Mouse (Mus musculus): ENCODE measurements around the gene Usp39. TPM values are rescaled to one million over a fixed set of nuclear protein-coding genes. Genes with fewer than 3 reads are reported as not detected.

The Usp39 gene
- polyA plus RNA-seq (2014; fragmentation: Nextera tagmentation; extraction: Ambion mirVana) = 109 and 113 TPM in 2 replicates

GRCm38 (mm10) chr6:72345074-72345567 lies at the start of gene Usp39:
Gene Usp39, minus strand, starts transcription at chr6:72345184.
- H3K36me3 ChIP-seq (ENCODE audit: control insufficient read depth, insufficient read depth, low read length) = peaks cover 6% of the 10 kb centered on the region; the same call in 1 of the 2 replicates
- peaks cover 4% of the 10 kb centered on the region; the same call in 1 of the 2 replicates for H3K4me1 ChIP-seq (replicated peaks; ENCODE audit: control insufficient read depth, insufficient read depth, low read length)
- peak within 1 kb of the TSS; percentile 89 for H3K4me2 ChIP-seq (ENCODE audit: low read depth, low read length, severe bottlenecking)
- peak within 1 kb of the TSS; percentile 42; the same call in 1 of the 2 replicates for H3K27ac ChIP-seq (ENCODE audit: low read depth, low read length)
- no peaks in the 10 kb centered on the region for H3K27me3 ChIP-seq (ENCODE audit: control insufficient read depth, insufficient read depth, low read length)
- H3K9me3 ChIP-seq (ENCODE audit: control insufficient read depth, low read length) = no peaks in the 10 kb centered on the region
- H3K4me3 ChIP-seq (ENCODE audit: low read depth, low read length) = peak within 1 kb of the TSS; percentile 83
- ATAC-seq (replicated peaks; ENCODE audit: low FRiP score) (peak; percentile 76), DNase-seq (ENCODE audit: low spot score) (peak; percentile 93)
- peak within 1 kb of the TSS; percentile 89 for H3K9ac ChIP-seq (ENCODE audit: low read length)
- 1% methylated on average over 30 of the region's 30 CpGs for WGBS

DNA sequence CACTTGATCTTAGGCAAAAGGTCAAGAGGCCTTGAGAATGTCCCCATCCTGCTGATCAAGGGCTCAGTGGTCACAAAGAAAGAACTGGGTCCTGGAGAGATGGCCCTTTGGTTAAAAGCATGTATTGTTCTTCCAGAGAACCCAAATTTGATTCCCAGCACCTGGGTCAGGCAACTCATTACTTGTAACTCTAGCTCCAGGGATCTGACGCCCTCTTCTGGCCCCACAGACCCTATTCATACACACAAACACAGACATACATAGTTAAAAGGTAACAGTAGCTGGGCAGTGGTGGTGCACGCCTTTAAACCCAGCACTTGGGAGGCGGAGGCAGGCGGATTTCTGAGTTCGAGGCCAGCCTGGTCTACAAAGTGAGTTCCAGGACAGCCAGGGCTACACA lies 47.4 kb upstream of the Usp39 start:
- DNase-seq (ENCODE audit: low spot score) (no peak), ATAC-seq (replicated peaks; ENCODE audit: low FRiP score) (no peak)
- Histone ChIP-seq H3K9ac (ENCODE audit: low read length) (no peak overlapping the region), H3K27me3 (ENCODE audit: control insufficient read depth, insufficient read depth, low read length) (no peaks in the 10 kb centered on the region), H3K4me2 (ENCODE audit: low read depth, low read length, severe bottlenecking) (no peak overlapping the region), H3K27ac (ENCODE audit: low read depth, low read length) (no peak overlapping the region), H3K4me3 (ENCODE audit: low read depth, low read length) (no peak overlapping the region), H3K36me3 (ENCODE audit: control insufficient read depth, insufficient read depth, low read length) (no peaks in the 10 kb centered on the region), H3K4me1 (replicated peaks; ENCODE audit: control insufficient read depth, insufficient read depth, low read length) (peaks cover 6% of the 10 kb centered on the region), H3K9me3 (ENCODE audit: control insufficient read depth, low read length) (no peaks in the 10 kb centered on the region)
- 87% methylated on average over 5 of the region's 5 CpGs for WGBS

DNA sequence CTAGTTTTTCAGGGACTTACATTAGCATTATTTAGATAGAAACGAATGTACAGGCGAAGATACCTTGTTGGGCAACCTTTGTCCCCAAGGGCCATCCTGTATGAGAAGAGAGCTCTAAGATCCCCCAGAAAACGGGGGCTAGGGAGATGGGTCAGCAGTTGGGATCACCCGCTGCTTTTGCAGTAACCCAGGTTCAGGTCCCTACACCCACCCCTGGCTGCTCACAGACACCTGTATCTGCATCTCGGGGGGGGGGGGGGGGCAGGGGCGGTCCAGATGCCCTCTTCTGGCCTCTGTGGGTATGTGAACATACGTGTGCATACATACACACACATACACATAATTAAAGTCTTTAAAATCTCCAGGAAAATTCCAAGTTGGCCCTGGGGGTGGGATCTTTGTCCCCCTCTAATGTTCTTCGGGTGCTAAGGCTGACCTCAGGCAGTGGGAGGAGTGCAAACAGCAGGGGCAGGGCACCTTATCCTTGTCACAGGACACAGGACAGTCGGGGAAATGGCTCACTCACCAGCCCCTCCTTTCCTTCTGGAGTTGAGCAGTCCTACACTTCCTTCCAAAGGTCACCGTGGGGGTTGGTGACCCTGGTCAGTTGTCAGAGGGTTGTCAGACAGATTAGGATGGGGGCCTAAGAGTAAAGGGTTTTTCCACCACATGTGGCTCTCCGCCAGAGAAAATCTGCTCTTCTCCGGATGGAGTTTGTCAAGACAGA lies 46.0 kb upstream of the Usp39 start:
- Histone ChIP-seq H3K9me3 (ENCODE audit: control insufficient read depth, low read length) (no peaks in the 10 kb centered on the region), H3K4me2 (ENCODE audit: low read depth, low read length, severe bottlenecking) (peak overlapping the region; percentile 64), H3K9ac (ENCODE audit: low read length) (no peak overlapping the region), H3K36me3 (ENCODE audit: control insufficient read depth, insufficient read depth, low read length) (no peaks in the 10 kb centered on the region), H3K27ac (ENCODE audit: low read depth, low read length) (no peak overlapping the region), H3K27me3 (ENCODE audit: control insufficient read depth, insufficient read depth, low read length) (no peaks in the 10 kb centered on the region), H3K4me1 (replicated peaks; ENCODE audit: control insufficient read depth, insufficient read depth, low read length) (peaks cover 6% of the 10 kb centered on the region), H3K4me3 (ENCODE audit: low read depth, low read length) (peak overlapping the region; percentile 37; the same call in 1 of the 2 replicates)
- peak; percentile 55; the same call in 1 of the 2 replicates for ATAC-seq (replicated peaks; ENCODE audit: low FRiP score)
- peak; percentile 60 for DNase-seq (ENCODE audit: low spot score)
- 20% methylated on average over 12 of the region's 12 CpGs for WGBS

GRCm38 (mm10) chr6:72389941-72390771 lies 45.2 kb upstream of the Usp39 start, which contains the start of gene Vamp8:
Gene Vamp8, minus strand, starts transcription at chr6:72390703.
- 1% methylated on average over 33 of the region's 33 CpGs for WGBS
- DNase-seq (ENCODE audit: low spot score) = peak; percentile 69
- ATAC-seq (replicated peaks; ENCODE audit: low FRiP score) = peak; percentile 51; the same call in 1 of the 2 replicates

GRCm38 (mm10) chr6:72389471-72389940 lies 44.5 kb upstream of the Usp39 start:
- H3K27ac ChIP-seq (ENCODE audit: low read depth, low read length) = no peak overlapping the region

More at GRCm38 (mm10) chr6:72389941-72390771, 45.2 kb upstream of the Usp39 start, which contains the start of gene Vamp8:
- Histone ChIP-seq H3K4me3 (ENCODE audit: low read depth, low read length) (peak within 1 kb of the TSS; percentile 37), H3K4me2 (ENCODE audit: low read depth, low read length, severe bottlenecking) (peak within 1 kb of the TSS; percentile 64), H3K27ac (ENCODE audit: low read depth, low read length) (0 out of 2 replicates have a peak within 1 kb of the TSS, but pooled peaks have one; percentile 25), H3K27me3 (ENCODE audit: control insufficient read depth, insufficient read depth, low read length) (no peaks in the 10 kb centered on the region), H3K9me3 (ENCODE audit: control insufficient read depth, low read length) (no peaks in the 10 kb centered on the region), H3K4me1 (replicated peaks; ENCODE audit: control insufficient read depth, insufficient read depth, low read length) (peaks cover 6% of the 10 kb centered on the region), H3K36me3 (ENCODE audit: control insufficient read depth, insufficient read depth, low read length) (no peaks in the 10 kb centered on the region), H3K9ac (ENCODE audit: low read length) (peak within 1 kb of the TSS; percentile 48)

GRCm38 (mm10) chr6:72388791-72389329 lies 43.9 kb upstream of the Usp39 start:
- Histone ChIP-seq H3K9me3 (ENCODE audit: control insufficient read depth, low read length) (no peaks in the 10 kb centered on the region), H3K27me3 (ENCODE audit: control insufficient read depth, insufficient read depth, low read length) (no peaks in the 10 kb centered on the region), H3K9ac (ENCODE audit: low read length) (no peak overlapping the region), H3K36me3 (ENCODE audit: control insufficient read depth, insufficient read depth, low read length) (no peaks in the 10 kb centered on the region), H3K4me3 (ENCODE audit: low read depth, low read length) (no peak overlapping the region), H3K27ac (ENCODE audit: low read depth, low read length) (no peak overlapping the region), H3K4me2 (ENCODE audit: low read depth, low read length, severe bottlenecking) (no peak overlapping the region), H3K4me1 (replicated peaks; ENCODE audit: control insufficient read depth, insufficient read depth, low read length) (peaks cover 6% of the 10 kb centered on the region)
- no peak for ATAC-seq (replicated peaks; ENCODE audit: low FRiP score)
- DNase-seq (ENCODE audit: low spot score) = no peak
- 89% methylated on average over 6 of the region's 6 CpGs for WGBS

More at GRCm38 (mm10) chr6:72389471-72389940, 44.5 kb upstream of the Usp39 start:
- H3K9me3 ChIP-seq (ENCODE audit: control insufficient read depth, low read length) = no peaks in the 10 kb centered on the region
- 0 out of 2 replicates have a peak, but pooled peaks have one; percentile 18 for ATAC-seq (replicated peaks; ENCODE audit: low FRiP score)
- peaks cover 6% of the 10 kb centered on the region for H3K4me1 ChIP-seq (replicated peaks; ENCODE audit: control insufficient read depth, insufficient read depth, low read length)
- no peaks in the 10 kb centered on the region for H3K27me3 ChIP-seq (ENCODE audit: control insufficient read depth, insufficient read depth, low read length)
- H3K4me3 ChIP-seq (ENCODE audit: low read depth, low read length) = peak overlapping the region; percentile 37
- WGBS = 30% methylated on average over 13 of the region's 13 CpGs
- peak overlapping the region; percentile 64 for H3K4me2 ChIP-seq (ENCODE audit: low read depth, low read length, severe bottlenecking)
- DNase-seq (ENCODE audit: low spot score) = no peak
- no peaks in the 10 kb centered on the region for H3K36me3 ChIP-seq (ENCODE audit: control insufficient read depth, insufficient read depth, low read length)
- H3K9ac ChIP-seq (ENCODE audit: low read length) = peak overlapping the region; percentile 48

- no peak overlapping the region for H3K9ac ChIP-seq (ENCODE audit: low read length)
- ATAC-seq (replicated peaks; ENCODE audit: low FRiP score) (no peak), DNase-seq (ENCODE audit: low spot score) (no peak)
- no peak overlapping the region for H3K27ac ChIP-seq (ENCODE audit: low read depth, low read length)
- WGBS = 66% methylated on average over 10 of the region's 10 CpGs
- no peak overlapping the region for H3K4me2 ChIP-seq (ENCODE audit: low read depth, low read length, severe bottlenecking)
- H3K4me1 ChIP-seq (replicated peaks; ENCODE audit: control insufficient read depth, insufficient read depth, low read length) = peaks cover 6% of the 10 kb centered on the region
- H3K27me3 ChIP-seq (ENCODE audit: control insufficient read depth, insufficient read depth, low read length) = no peaks in the 10 kb centered on the region
- no peaks in the 10 kb centered on the region for H3K36me3 ChIP-seq (ENCODE audit: control insufficient read depth, insufficient read depth, low read length)
- H3K9me3 ChIP-seq (ENCODE audit: control insufficient read depth, low read length) = no peaks in the 10 kb centered on the region
- H3K4me3 ChIP-seq (ENCODE audit: low read depth, low read length) = no peak overlapping the region
Observed at GRCm38 (mm10) chr6:72388266-72388665, 43.3 kb upstream of the Usp39 start.

DNA sequence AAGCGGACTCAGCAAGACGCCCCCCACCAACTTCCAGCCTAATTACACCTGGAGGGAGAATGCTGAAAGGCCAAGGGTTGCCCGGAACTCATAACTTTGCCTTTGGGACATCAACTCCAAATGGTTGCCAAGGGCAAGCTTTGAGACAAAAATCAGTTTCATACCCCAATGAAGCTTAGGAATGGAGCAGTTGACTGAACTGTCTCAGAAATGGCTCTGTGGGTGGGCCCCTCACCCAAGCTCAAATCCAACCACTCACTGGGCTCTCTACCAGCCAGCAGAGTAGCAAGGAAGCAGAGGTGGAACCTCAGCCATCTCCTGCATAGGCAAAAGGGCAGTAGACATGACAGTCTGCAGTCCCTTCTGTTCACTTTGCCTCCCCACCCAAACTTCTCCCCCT lies 42.8 kb upstream of the Usp39 start:
- ATAC-seq (replicated peaks; ENCODE audit: low FRiP score) = no peak
- Histone ChIP-seq H3K36me3 (ENCODE audit: control insufficient read depth, insufficient read depth, low read length) (no peaks in the 10 kb centered on the region), H3K9me3 (ENCODE audit: control insufficient read depth, low read length) (no peaks in the 10 kb centered on the region), H3K4me3 (ENCODE audit: low read depth, low read length) (no peak overlapping the region), H3K27me3 (ENCODE audit: control insufficient read depth, insufficient read depth, low read length) (no peaks in the 10 kb centered on the region), H3K4me1 (replicated peaks; ENCODE audit: control insufficient read depth, insufficient read depth, low read length) (peaks cover 6% of the 10 kb centered on the region), H3K9ac (ENCODE audit: low read length) (no peak overlapping the region), H3K27ac (ENCODE audit: low read depth, low read length) (no peak overlapping the region), H3K4me2 (ENCODE audit: low read depth, low read length, severe bottlenecking) (no peak overlapping the region)
- 83% methylated on average over 3 of the region's 3 CpGs for WGBS
- no peak for DNase-seq (ENCODE audit: low spot score)
